Mouse (Mus musculus) forebrain, embryonic 12.5 days (tissue): ENCODE measurements around the gene Nrsn2. TPM values are rescaled to one million over a fixed set of nuclear protein-coding genes. Genes with fewer than 3 reads are reported as not detected.

Source experiments
- ATAC-seq: fragments of 200-750 bp; cut with Nextera tagmentation; 2 replicates; pipeline ENCODE4 v1.8.0; 2017; ENCODE audit warnings: moderate TSS enrichment; ENCODE audit not compliant: low FRiP score
- H3K27ac ChIP-seq: fragments of 300-500 bp; sonication (generic); 2 replicates; pipeline ENCODE4 v1.5.1; 2016; ENCODE audit warnings: mild to moderate bottlenecking
- H3K27me3 ChIP-seq: fragments of 300-500 bp; sonication (generic); 2 replicates; pipeline ENCODE4 v1.6.1; 2016; ENCODE audit warnings: mild to moderate bottlenecking
- H3K36me3 ChIP-seq: fragments of 300-500 bp; sonication (generic); replicated peaks from 2 replicates; pipeline ENCODE4 v1.6.1; 2016; ENCODE audit warnings: mild to moderate bottlenecking
- H3K4me1 ChIP-seq: fragments of 300-500 bp; sonication (generic); 2 replicates; pipeline ENCODE4 v1.6.1; 2016
- H3K4me2 ChIP-seq: fragments of 300-500 bp; sonication (generic); 2 replicates; pipeline ENCODE4 v1.6.1; 2016; ENCODE audit warnings: mild to moderate bottlenecking, moderate library complexity
- H3K4me3 ChIP-seq: fragments of 300-500 bp; sonication (generic); replicated peaks from 2 replicates; pipeline ENCODE4 v1.5.1; 2016; ENCODE audit warnings: mild to moderate bottlenecking
- H3K9ac ChIP-seq: fragments of 300-500 bp; sonication (generic); 2 replicates; pipeline ENCODE4 v1.6.1; 2016; ENCODE audit warnings: mild to moderate bottlenecking
- H3K9me3 ChIP-seq: fragments of 300-500 bp; sonication (generic); 2 replicates; pipeline ENCODE4 v1.6.1; 2016
- WGBS: fragments of 180-500 bp; shearing (Covaris S2); methylation state at CpG from one replicate; pipeline ENCODE4 v1.1.7; 2016; 5-methylcytosine and 5-hydroxymethylcytosine counted together
- polyA plus RNA-seq: library from polyadenylated mRNA; unstranded; fragments of >200 nt; fragmentation: Nextera tagmentation; extraction: Ambion mirVana; gene quantifications from 2 replicates; pipeline ENCODE4 v1.2.1, GENCODE M21; 2016

Gene Nrsn2
- 11.1 and 12.4 TPM in 2 replicates for polyA plus RNA-seq

DNA sequence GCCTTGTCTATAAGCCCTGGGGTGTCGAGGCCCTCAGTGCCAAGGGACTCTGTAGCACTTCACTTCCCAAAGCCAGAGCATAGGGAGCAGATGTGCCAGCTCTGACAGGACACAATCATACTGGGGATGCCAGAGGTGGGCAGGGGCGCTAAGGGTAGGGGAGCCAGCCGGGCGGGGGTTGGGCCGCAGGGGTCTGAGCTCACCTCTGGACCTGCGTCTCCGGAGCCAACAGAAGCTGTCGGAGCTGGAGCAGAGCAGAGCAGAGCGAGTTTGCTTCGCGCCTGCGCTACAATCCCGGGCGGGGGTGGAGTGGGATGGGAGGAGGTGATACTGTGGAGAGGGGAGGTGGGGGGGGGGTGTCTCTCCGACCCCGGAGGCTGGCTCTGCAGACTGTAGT is at the start of gene Nrsn2:
Gene Nrsn2, minus strand, starts transcription at position 294 of the 397 bp plus-strand sequence.
- Histone ChIP-seq H3K9ac (peak within 1 kb of the TSS; percentile 51), H3K9me3 (no peaks in the 10 kb centered on the region), H3K36me3 (no peaks in the 10 kb centered on the region), H3K4me3 (peak within 1 kb of the TSS; percentile 31), H3K4me2 (peak within 1 kb of the TSS; percentile 51), H3K4me1 (peaks cover 27% of the 10 kb centered on the region), H3K27ac (peak within 1 kb of the TSS; percentile 81), H3K27me3 (peaks cover 7% of the 10 kb centered on the region; the same call in 1 of the 2 replicates)
- WGBS: 2% methylated on average over 16 of the region's 16 CpGs
- ATAC-seq: peak; percentile 80

DNA sequence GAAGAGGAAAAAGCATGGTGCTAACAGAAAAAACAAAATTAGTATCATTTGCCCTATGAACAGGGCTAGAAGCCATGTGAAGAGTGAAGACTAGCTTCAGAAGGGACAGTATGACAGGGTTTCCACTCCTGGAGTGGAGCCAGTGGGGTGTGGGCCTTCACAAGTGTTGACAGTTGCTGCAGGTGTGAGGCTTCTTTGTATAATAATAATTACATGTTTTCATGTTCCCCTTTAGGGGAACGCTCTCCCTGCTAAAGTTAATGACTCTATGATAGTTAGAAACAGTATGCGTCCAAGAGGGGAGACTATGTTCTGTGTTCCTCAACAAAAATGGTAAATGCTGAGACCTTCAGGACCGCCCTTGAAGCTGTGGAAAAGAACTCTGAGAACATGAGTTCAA is 39.3 kb upstream of the Nrsn2 start:
- no peak overlapping the region for H3K9ac ChIP-seq
- no peak for ATAC-seq
- 94% methylated on average over 3 of the region's 3 CpGs for WGBS
- no peaks in the 10 kb centered on the region; the same call in 1 of the 2 replicates for H3K36me3 ChIP-seq
- H3K4me3 ChIP-seq: no peak overlapping the region
- peaks cover 4% of the 10 kb centered on the region; the same call in 1 of the 2 replicates for H3K9me3 ChIP-seq
- peak overlapping the region; percentile 87; the same call in 1 of the 2 replicates for H3K4me2 ChIP-seq
- H3K4me1 ChIP-seq: peaks cover 27% of the 10 kb centered on the region
- H3K27me3 ChIP-seq: no peaks in the 10 kb centered on the region
- H3K27ac ChIP-seq: peak overlapping the region; percentile 96; the same call in 1 of the 2 replicates

DNA sequence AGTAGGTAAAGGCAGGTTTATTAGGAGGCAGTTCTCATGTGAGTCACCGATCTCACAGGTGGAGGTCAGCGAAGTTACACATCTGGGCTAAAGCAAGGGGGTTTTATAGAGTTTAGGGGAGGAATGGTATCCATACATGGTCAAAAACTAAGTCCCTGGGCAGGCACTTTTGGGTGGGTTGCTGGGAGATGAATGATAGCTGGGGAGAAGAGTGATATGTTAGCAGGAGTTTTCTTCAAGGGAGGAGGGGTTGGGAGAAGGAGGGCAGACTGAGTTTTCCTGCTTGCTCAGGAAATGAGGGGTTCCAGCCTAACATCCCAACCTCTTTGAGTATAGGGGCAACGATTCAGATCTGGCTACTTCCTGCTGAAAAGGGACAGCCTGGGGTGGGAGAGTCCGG is 38.8 kb upstream of the Nrsn2 start, which contains the start of gene 6820408C15Rik:
Gene 6820408C15Rik, plus strand, starts transcription at position 301 of the 400 bp plus-strand sequence.
- Histone ChIP-seq H3K4me2 (peak within 1 kb of the TSS; percentile 87), H3K4me1 (peaks cover 32% of the 10 kb centered on the region), H3K9me3 (peaks cover 4% of the 10 kb centered on the region; the same call in 1 of the 2 replicates), H3K36me3 (no peaks in the 10 kb centered on the region; the same call in 1 of the 2 replicates), H3K9ac (peak within 1 kb of the TSS; percentile 98), H3K27ac (peak within 1 kb of the TSS; percentile 96), H3K4me3 (peak within 1 kb of the TSS; percentile 95), H3K27me3 (no peaks in the 10 kb centered on the region)
- ATAC-seq: no peak
- 30% methylated on average over 4 of the region's 4 CpGs for WGBS

DNA sequence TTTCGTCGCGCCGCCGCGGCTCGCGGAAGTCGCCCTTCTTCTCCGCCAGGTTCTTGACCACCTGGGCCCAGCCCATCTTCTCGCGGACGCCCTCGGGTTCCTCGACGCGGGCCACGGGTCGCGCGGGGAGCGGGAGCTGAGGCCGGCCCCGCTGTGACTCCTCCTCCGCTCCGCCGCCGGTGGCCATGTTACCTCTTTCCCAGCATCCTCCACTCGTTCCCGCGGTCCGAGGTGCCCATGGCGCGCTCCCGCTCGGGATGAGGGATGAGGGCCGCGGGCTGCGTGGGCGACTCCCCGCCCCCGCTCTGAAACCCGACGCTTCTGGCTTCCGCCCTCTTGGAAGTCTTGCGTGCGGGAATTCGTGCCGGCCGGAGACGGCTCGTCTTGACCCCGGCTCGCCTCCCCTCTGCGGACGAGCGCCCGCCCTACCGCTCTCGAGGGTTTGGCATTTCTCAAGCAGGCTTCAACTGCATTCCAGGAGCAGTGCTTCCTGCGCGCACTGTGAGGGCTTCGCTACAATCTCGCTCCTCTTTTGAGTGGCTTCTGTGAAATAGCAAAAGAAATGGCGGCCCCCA is 38.2 kb upstream of the Nrsn2 start, which contains the start of gene Zcchc3:
Gene Zcchc3, minus strand, starts transcription at position 437 of the 575 bp plus-strand sequence.
- WGBS: under 1% methylated on average over 65 of the region's 65 CpGs
- Histone ChIP-seq H3K36me3 (no peaks in the 10 kb centered on the region; the same call in 1 of the 2 replicates), H3K4me1 (peaks cover 38% of the 10 kb centered on the region)

DNA sequence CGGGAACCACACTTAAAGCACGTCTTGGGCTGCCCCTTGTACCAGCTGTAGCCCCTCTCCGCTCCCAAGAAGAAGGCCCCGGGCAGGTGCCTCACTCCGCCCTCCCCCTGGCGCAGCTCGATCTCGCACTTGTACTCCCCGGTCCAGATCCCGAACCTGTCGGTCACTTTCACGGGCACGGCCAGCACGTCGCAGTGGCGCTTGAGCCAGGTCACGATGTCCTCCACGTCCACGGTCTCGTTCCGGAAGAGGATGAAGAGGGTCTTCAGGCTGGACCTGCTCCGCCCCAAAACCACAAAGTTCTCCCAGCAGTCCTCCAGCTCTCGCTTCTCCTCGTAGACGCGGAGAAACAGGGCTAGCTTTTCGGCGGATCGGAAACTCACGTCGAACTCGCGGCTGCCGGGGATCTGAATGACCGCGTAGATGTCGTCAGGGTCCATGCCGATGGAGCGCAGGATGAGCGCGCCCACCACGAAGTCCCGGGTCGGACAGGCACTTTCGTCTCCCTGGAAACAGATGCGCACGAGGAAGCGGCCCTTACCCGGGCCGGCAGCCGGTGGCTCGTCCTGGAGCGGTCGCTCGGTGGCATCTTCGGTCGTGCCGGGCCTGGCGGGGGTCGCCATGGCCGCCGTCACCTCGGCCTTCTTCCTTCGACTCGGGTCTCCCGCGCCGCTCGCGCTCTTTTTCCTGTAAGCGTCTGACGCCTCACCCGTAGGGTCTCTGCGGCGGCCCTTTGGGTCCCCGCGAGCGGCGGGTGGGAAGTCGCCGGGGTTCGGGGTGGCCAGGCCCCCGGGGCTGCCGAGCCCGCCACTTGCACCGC is 37.5 kb upstream of the Nrsn2 start:
- H3K4me2 ChIP-seq: peak overlapping the region; percentile 87
- under 1% methylated on average over 83 of the region's 86 CpGs for WGBS
- H3K27me3 ChIP-seq: no peaks in the 10 kb centered on the region
- H3K36me3 ChIP-seq: no peaks in the 10 kb centered on the region; the same call in 1 of the 2 replicates
- peak overlapping the region; percentile 98 for H3K9ac ChIP-seq
- H3K4me3 ChIP-seq: peak overlapping the region; percentile 95
- 0 out of 2 replicates have a peak, but pooled peaks cover 4% of the 10 kb centered on the region for H3K9me3 ChIP-seq
- peak; percentile 17; the same call in 1 of the 2 replicates for ATAC-seq
- H3K4me1 ChIP-seq: peaks cover 41% of the 10 kb centered on the region
- peak overlapping the region; percentile 96 for H3K27ac ChIP-seq

More for the DNA sequence above, 38.2 kb upstream of the Nrsn2 start, which contains the start of gene Zcchc3:
- Histone ChIP-seq H3K4me2 (peak within 1 kb of the TSS; percentile 87), H3K27me3 (no peaks in the 10 kb centered on the region), H3K27ac (peak within 1 kb of the TSS; percentile 96), H3K4me3 (peak within 1 kb of the TSS; percentile 95), H3K9me3 (0 out of 2 replicates have a peak, but pooled peaks cover 4% of the 10 kb centered on the region), H3K9ac (peak within 1 kb of the TSS; percentile 98)
- ATAC-seq: peak; percentile 80

DNA sequence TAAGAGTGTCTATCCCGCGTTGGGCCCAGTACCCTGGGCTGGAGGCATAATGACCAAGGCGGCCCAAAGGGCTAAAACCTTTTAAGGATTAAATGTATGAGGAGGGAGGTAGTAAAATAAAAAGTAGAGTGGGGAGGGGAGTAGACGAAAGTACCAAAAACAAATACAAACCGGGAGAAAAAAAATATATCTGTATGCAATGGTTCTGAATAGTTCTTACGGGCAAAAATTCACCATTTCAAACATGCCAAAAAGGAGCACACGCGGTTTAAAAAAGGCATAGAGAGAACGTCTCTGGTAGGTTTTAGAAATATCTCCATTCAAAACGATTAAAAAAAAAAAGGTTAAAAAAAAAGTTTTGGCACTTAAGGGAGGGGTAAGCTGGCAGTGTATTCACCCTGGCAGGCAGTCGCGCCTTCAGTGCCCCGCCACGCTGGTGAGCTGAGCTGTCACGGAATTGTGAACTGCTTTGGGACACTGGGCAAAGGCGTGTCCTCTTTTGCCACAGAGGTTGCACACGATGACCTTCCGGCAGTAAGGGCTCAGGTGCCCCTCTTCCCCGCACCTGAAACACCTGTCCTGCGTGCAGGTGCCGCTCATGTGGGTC is 36.8 kb upstream of the Nrsn2 start:
- H3K9ac ChIP-seq: peak overlapping the region; percentile 98
- H3K4me3 ChIP-seq: peak overlapping the region; percentile 95
- H3K4me1 ChIP-seq: peaks cover 41% of the 10 kb centered on the region
- H3K27ac ChIP-seq: peak overlapping the region; percentile 96
- no peak for ATAC-seq
- H3K4me2 ChIP-seq: peak overlapping the region; percentile 87
- under 1% methylated on average over 21 of the region's 21 CpGs for WGBS
- no peaks in the 10 kb centered on the region for H3K27me3 ChIP-seq
- H3K36me3 ChIP-seq: no peaks in the 10 kb centered on the region; the same call in 1 of the 2 replicates
- 0 out of 2 replicates have a peak, but pooled peaks cover 4% of the 10 kb centered on the region for H3K9me3 ChIP-seq

DNA sequence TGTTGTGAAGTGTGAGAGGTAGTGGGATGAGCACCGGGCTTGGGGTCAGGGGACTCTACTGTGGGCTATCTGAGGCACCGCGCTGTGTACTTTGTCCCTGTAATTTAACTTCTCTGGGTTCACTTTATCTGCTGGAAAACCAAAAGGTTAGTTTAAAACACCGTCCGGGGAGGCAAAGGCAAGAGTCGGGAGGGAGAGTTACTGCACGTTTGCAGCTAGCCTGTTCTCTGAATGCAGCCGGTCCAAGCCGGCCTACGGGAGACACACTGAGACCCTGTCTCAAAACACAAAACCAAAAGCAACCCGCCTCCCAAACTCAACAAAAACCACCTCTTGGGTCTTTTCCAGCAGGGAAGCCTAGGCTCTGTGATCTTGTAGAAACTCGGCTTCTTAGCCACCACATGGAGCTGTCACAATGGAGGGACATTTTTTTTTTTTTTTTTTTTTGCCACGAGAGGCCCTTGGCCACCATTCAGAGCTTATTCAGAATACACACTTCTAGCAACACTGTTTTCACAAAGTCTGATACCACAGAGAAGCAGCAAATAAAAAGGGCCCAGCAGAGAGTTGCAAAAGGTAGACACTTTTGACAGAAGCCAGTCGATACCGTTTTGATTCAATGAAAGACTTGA is 36.2 kb upstream of the Nrsn2 start:
- H3K36me3 ChIP-seq: no peaks in the 10 kb centered on the region; the same call in 1 of the 2 replicates
- no peaks in the 10 kb centered on the region for H3K27me3 ChIP-seq
- 2% methylated on average over 15 of the region's 15 CpGs for WGBS
- H3K9ac ChIP-seq: peak overlapping the region; percentile 98
- peak overlapping the region; percentile 95 for H3K4me3 ChIP-seq
- H3K9me3 ChIP-seq: 0 out of 2 replicates have a peak, but pooled peaks cover 4% of the 10 kb centered on the region
- peaks cover 41% of the 10 kb centered on the region for H3K4me1 ChIP-seq
- peak overlapping the region; percentile 87 for H3K4me2 ChIP-seq
- ATAC-seq: no peak
- peak overlapping the region; percentile 96 for H3K27ac ChIP-seq

DNA sequence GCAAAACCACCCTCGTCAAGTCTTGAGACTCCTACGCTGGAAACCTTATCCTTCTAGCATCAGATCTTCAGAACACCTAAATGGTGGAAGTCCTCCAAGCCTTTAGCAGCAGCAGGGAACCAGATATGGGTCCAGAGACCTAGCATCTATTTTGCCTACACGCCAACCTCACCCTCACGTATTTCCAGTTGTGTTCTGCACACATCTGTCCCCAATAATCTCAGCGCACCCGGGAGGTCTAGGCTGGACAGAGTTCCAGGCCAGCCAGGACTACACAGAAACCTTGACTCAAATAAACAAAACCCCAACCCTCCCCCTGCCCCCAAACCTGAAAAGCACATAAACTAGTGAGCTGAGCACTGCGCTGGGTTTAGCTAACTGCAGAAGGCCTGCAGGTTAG is 35.0 kb upstream of the Nrsn2 start:
- Histone ChIP-seq H3K27me3 (no peaks in the 10 kb centered on the region), H3K4me3 (peak overlapping the region; percentile 95), H3K4me1 (peaks cover 44% of the 10 kb centered on the region), H3K9me3 (0 out of 2 replicates have a peak, but pooled peaks cover 4% of the 10 kb centered on the region), H3K4me2 (peak overlapping the region; percentile 87), H3K27ac (peak overlapping the region; percentile 96), H3K36me3 (no peaks in the 10 kb centered on the region; the same call in 1 of the 2 replicates), H3K9ac (peak overlapping the region; percentile 98)
- WGBS: 3% methylated on average over 7 of the region's 7 CpGs
- no peak for ATAC-seq

DNA sequence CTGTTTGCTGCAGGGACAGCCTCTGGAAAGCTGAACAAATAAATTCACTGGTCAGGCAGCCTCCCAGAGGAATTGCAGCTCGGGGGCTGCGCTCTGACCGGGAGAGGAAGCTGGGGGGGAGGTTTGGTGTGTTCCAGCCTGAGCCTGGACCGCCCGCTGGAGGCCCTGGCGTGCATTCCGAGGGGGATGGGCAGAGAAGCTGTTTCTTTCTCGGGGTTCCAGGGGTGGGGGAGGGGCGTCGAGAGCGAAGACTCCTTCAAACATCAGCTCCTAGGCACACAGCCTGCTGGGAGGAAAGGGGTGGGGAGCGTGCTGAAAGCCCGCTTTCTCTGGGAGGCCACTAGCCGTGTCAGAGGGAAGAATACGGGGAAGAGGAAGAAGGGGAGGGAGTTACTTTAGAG is 34.5 kb upstream of the Nrsn2 start:
- Histone ChIP-seq H3K27me3 (no peaks in the 10 kb centered on the region), H3K27ac (peak overlapping the region; percentile 96), H3K36me3 (no peaks in the 10 kb centered on the region; the same call in 1 of the 2 replicates), H3K4me1 (peaks cover 46% of the 10 kb centered on the region), H3K9ac (peak overlapping the region; percentile 98), H3K4me3 (peak overlapping the region; percentile 95), H3K9me3 (no peaks in the 10 kb centered on the region), H3K4me2 (peak overlapping the region; percentile 87)
- peak; percentile 81 for ATAC-seq
- WGBS: 0% methylated on average over 14 of the region's 15 CpGs

DNA sequence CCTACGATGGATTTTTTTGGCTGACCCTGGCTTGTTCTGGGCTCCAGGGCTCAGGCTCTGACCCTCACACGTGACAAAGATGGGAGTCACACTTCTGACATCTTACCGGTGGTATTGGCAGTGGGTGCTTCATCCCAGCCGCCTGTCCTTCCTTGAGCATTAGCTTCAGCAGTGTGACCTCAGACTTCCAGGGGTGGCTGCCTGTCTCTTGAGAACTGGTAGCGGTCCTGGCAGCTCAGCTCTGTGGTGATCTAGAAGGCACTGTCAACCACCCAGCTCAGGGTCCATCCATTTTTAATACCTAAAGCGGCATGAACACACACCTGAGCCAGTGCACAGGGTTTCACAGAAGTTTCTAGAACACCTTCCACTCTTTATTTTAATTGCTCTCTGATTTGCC is 33.3 kb upstream of the Nrsn2 start:
- Histone ChIP-seq H3K9ac (peak overlapping the region; percentile 18; the same call in 1 of the 2 replicates), H3K4me1 (peaks cover 47% of the 10 kb centered on the region), H3K4me2 (peak overlapping the region; percentile 87; the same call in 1 of the 2 replicates), H3K9me3 (no peaks in the 10 kb centered on the region), H3K27me3 (no peaks in the 10 kb centered on the region), H3K4me3 (no peak overlapping the region), H3K27ac (peak overlapping the region; percentile 96), H3K36me3 (no peaks in the 10 kb centered on the region)
- WGBS: 82% methylated on average over 6 of the region's 6 CpGs
- ATAC-seq: no peak

DNA sequence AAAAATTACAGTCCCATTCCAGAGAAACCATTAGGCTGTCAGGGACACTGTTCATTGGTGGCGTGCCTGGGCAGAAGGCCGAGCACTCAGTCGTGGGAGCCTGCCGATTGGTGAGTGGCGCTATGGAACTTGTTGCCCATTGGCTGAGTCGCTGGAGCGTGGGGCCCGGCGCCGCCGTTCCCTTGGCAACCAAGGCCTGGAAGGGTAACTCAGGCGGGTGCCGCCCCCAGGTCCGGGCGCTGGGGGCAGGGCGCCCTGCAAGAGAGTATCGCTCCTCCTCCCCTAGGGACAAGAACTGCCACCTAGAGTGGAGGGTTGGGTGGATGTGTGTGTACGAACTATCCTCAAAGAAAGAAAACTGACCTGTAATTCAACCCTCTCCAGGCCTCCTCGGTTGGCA is 29.7 kb upstream of the Nrsn2 start:
- Histone ChIP-seq H3K27me3 (no peaks in the 10 kb centered on the region), H3K9me3 (no peaks in the 10 kb centered on the region), H3K9ac (peak overlapping the region; percentile 33; the same call in 1 of the 2 replicates), H3K27ac (peak overlapping the region; percentile 83), H3K4me2 (peak overlapping the region; percentile 60), H3K4me1 (peaks cover 31% of the 10 kb centered on the region), H3K36me3 (no peaks in the 10 kb centered on the region), H3K4me3 (peak overlapping the region; percentile 33)
- WGBS: under 1% methylated on average over 19 of the region's 19 CpGs
- ATAC-seq: peak; percentile 96
